Mouse (Mus musculus): ENCODE results near the gene Exoc8.

GRCm38 (mm10) chr8:124925544-124926266 lies 28.2 kb upstream of the Exoc8 start:
- TF ChIP-seq CTCF (conservative IDR thresholded peaks at IDR 0.05; ENCODE audit: insufficient read depth, insufficient read length, low read depth, low read length) (no peak), POLR2A (IDR thresholded peaks at IDR 0.05; ENCODE audit: low read depth, low read length) (no peak)
